Mouse (Mus musculus) urinary bladder, adult 2 months (tissue): ENCODE data around the gene Gpbp1l1. TPM values are rescaled to one million over a fixed set of nuclear protein-coding genes. Genes with fewer than 3 reads are reported as not detected.

Experiments used
- DNase-seq: peaks from one replicate; pipeline ENCODE4 v3.0.0; 2022; ENCODE audit warnings: low spot score
- polyA plus RNA-seq: library from polyadenylated mRNA; depleted of rRNA; stranded (reverse); fragments of >200 nt; gene quantifications from 2 replicates; pipeline ENCODE4 v1.2.3, GENCODE M21; 2012; rRNA removed

Gene Gpbp1l1
- 54.1 and 56.4 TPM in 2 replicates for polyA plus RNA-seq

DNA sequence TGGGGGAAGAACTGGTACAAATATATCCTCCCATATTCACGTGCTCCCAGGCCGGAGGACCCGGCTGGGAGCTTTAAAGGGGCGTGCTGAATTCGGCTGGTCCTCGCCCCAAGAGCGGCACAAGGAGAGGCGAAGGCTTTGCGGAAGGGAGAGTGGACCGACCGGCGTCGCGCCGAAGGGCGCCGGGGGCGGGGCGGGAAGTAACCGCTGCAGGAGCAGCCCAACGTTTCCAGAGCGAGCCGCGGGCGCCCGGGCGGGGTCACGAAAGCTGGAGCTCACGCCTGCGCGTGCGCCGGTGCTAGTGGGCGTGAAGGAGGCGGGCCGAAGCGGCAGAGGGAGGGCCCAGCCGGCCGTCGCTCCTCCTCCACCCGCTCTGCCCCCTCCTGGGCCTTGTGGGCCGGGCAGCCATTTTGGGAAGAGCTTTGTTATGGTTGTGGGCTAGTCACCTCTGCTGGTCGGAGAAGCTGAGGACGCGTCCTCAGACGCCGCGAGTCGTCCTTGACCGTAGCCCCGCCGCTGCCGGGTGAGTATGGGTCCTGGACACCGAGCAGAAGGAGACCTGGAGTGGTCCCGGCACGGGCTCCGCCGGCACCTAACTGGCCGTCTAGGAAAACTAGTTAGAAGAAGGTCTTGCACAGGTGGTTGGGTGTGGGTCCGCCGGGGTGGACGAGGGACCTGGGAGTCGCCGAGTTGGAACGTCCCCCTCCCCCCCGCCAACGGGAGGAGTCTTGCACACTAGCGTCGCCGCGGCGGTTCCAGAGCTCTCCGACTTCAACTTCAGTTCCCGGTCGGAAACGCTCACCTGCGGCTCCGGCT is at the start of gene Gpbp1l1:
Gene Gpbp1l1 (plus strand): TSS at position 353 of the 816 bp plus-strand sequence.
- DNase-seq = peak; percentile 97

- no peak for DNase-seq
These were observed 26.3 kb upstream of the Gpbp1l1 start for GRCm38 (mm10) chr4:116531109-116531508.

- no peak for DNase-seq
These were observed 21.1 kb upstream of the Gpbp1l1 start for GRCm38 (mm10) chr4:116536351-116536750.

- no peak for DNase-seq
These were observed 19.7 kb upstream of the Gpbp1l1 start for GRCm38 (mm10) chr4:116537737-116538136.

- DNase-seq = no peak
These were observed 7.0 kb upstream of the Gpbp1l1 start for GRCm38 (mm10) chr4:116550432-116550831.

GRCm38 (mm10) chr4:116553035-116553434 is 4.4 kb upstream of the Gpbp1l1 start:
- DNase-seq = no peak

DNA sequence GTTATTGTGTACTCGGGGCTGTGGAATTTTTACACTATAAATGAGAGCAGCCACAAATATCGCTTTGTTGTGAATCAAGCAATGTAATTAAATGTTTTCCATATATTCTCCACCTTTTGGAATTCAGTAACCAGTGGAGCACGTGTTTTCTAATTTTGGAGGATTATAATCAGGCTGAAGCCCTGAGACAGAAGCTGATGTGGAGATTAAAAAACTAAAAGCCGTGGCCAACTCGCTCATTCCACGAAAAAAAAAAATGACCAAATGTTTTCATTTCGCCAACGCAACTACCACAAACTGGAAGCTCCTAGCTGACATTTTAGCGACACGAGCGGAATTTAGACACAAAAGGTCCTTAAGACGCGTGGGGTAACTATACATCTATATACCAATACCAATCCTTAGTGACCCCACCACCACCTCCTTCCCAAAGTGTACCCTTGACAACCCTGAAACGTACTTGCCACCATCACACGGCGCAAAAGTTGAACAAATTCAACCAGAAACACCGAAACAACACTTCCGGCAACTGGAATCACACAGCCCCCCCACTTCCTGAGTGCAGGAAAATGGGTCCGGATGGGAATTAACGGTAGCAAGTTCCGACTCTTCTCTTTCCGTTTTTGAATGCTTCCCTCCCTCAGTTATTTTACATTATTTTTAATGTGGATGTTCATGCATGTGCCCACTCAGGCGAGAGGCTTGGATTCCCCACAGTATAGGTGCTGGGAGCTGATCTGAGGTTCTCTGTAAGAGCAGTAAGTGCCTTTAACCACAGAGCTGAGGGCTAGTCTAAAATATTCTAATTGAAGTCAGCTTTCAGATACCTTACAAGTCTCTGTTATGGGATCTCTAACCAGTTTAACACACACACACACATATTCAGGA is 1.8 kb upstream of the Gpbp1l1 start, which contains the start of gene Tmem69:
Gene Tmem69 (minus strand): TSS at position 524 of the 888 bp plus-strand sequence.
- peak; percentile 37 for DNase-seq

- DNase-seq = peak; percentile 86
These were observed 725 bp upstream of the Gpbp1l1 start for GRCm38 (mm10) chr4:116556561-116557305.

GRCm38 (mm10) chr4:116558151-116558882 is 859 bp downstream of the Gpbp1l1 start:
- DNase-seq = no peak

DNA sequence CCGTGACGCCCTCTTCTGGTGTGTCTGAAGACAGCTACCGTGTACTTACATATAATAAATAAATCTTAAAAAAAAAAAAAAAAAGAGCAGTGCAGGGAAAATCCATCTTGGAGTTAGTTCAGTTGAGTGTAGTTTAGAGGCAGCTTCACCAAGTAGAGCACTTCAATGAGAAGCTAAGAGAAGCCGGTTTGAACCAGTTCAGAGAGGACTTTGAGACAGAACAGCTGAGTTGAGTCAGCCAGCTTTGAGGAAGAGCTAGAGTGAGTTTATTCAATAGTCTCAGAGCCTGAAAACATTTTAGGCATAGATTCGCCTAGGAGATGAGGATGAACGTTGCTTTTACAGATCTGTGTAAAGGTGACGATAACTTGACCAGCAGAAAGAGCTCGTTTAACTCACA is 38.3 kb downstream of the Gpbp1l1 start:
- DNase-seq = no peak

GRCm38 (mm10) chr4:116596379-116596778 is 38.9 kb downstream of the Gpbp1l1 start, which contains the start of gene Ccdc17:
Gene Ccdc17, plus strand, starts transcription at chr4:116596654.
- DNase-seq = peak; percentile 25

GRCm38 (mm10) chr4:116596978-116597881 is 39.8 kb downstream of the Gpbp1l1 start:
- DNase-seq = peak; percentile 77

DNA sequence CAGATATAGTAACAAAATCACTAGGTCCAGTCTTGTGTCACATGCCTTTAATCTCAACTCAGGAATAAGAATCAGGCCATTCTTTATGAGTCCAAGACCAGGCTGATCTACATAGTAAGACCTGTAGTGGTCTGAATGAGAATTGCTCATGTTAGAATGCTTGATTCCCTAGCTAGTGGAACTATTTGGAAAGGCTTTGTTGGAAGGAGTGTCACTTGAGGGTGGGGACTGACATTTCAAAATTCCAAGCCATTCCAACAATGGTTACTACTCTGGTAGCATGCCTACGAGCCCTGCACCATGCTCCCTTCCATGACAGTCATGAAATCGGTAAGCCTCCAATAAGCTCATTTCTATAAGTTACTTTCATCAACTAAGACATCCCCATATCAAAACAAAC is 55.2 kb downstream of the Gpbp1l1 start:
- no peak for DNase-seq

- no peak for DNase-seq
These were observed 57.8 kb downstream of the Gpbp1l1 start for GRCm38 (mm10) chr4:116615237-116615636.

- DNase-seq = no peak
These were observed 67.4 kb downstream of the Gpbp1l1 start for GRCm38 (mm10) chr4:116624831-116625230.

DNA sequence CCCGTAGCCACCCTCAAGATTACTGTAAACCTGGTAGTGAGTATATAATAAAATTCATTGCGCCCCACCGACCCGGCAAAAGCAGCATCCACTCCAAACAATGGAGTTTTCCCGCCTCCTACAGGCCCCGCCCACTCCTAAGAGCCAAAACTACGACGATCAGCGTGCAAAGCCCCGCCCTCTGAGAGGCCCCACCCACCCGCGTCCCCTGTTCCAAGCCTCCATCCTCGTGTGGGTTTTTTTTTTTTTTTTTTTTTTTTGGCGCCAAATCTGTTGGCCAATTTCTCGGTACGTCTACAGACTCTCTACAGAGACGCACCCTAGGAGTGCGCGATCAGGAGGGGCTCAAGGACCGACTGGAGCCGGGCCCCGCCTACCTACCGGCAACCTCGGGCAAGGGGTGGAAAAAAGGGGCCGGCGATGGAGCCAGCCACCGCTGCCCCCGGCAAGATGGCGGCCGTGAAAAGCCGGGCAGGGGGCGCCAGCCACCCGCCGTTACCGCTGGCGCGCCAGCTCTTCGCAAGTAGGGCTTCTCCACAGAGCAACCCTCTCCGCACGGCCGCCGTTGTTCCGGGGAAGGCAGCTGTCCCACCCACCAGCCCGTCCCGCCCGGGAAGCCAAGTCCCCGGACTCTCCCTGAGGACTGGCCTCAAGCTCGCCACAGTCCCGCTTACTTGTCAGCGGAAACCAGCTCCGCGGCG is 69.3 kb downstream of the Gpbp1l1 start:
- no peak for DNase-seq

DNA sequence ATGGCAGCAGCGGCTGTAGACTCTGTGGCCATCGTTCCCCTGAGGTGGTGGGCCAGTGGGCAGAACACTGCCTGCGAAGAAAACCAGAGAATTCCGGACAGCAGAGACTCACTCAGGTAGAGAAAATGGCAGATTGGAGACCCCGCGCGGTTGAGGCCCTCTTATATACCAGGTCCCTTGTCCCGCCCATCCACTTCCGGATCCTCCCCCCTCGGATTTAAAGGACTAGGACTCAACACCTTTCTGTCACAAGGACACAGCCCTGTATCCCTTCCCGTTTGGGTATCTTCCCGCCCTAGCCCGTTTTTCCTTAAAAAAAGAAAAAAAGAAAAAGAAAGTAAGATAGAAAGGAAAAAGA is 69.9 kb downstream of the Gpbp1l1 start:
- DNase-seq = peak; percentile 78

DNA sequence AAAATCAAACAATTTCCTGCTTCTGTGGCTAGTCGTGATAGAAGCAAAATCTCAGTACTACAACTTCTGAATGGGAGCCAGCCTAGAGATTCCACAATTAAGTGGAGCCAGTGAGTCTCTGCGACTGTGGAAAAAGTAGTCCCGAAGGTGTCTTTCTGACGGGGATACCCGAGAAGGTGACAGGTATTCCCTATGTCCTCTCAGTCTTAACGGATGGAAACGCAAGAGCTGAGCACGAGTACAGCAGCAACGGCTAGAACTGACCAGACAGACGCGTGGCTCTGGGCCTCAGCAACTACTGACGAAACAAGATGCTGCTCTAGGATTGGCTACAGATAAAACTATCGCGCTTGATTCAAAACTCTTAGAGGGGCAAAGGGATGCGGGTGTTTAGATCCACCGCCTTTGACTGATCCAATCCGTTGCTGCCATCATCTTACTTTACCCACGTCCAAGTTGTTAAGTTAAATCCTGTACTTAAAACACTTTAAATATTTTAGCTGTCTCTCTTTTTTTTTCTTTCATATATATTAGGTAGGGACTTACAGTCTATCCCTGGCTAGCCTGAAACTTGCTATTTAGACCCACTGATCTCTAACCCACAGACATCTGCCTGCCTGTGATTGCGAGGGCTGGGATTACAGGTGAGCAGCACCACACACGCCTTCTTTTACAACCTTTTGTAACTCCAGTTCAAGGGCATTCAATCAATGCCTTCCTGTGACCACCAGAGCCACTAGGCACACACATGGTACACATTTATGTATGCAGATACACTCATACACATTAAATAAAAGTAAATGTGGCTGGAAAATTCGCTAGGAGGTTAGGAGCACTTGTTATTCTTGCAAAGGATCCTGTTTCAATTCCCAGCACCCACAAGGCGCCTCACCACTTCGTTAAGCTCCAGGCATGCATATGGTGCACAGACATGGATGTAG is 70.5 kb downstream of the Gpbp1l1 start, which contains the start of gene Nasp:
Gene Nasp (minus strand): TSS at position 220 of the 941 bp plus-strand sequence.
- peak; percentile 39 for DNase-seq
